Comparison of ENCODE assay signal across 20 mouse cellular contexts in genomic region chr12:110535361-110535760, GRCm38 (mm10).
DNase-seq lines count a peak whose midpoint lies in the region; ATAC-seq and TF ChIP-seq lines count a peak whose summit lies in the region.
"Had no signal": no experiment of that assay in that cellular context is flagged by ENCODE, and none has a peak within 500 bp of the region (broad histone marks: within the 10 kb centered on the region; RNA-seq: fewer than 3 reads in every experiment).

No protein-coding gene starts in this region.

- WGBS in intestine, postnatal 0 days = 84% methylated on average over 5 of the region's 5 CpGs
- WGBS in intestine, embryonic 15.5 days = 95% methylated on average over 5 of the region's 5 CpGs

- peaks cover 8% of the 10 kb centered on the region; the same call in 1 of the 2 replicates for H3K36me3 ChIP-seq in intestine, postnatal 0 days (ENCODE audit: control insufficient read depth, insufficient read depth)
- H3K36me3 ChIP-seq in intestine, embryonic 15.5 days = no peaks in the 10 kb centered on the region
- H3K36me3 ChIP-seq in E14TG2a.4 (ENCODE audit: insufficient read depth, low read length) = peaks cover 69% of the 10 kb centered on the region
- H3K36me3 ChIP-seq: forebrain, embryonic 15.5 days; limb, embryonic 15.5 days had no signal

- H3K4me1 ChIP-seq in intestine, postnatal 0 days (replicated peaks; ENCODE audit: control insufficient read depth, insufficient read depth, low read length) = no peaks in the 10 kb centered on the region
- H3K4me1 ChIP-seq in intestine, embryonic 15.5 days (replicated peaks) = no peaks in the 10 kb centered on the region
- H3K4me1 ChIP-seq in E14TG2a.4 (replicated peaks; ENCODE audit: low read depth, low read length) = peaks cover 79% of the 10 kb centered on the region
- H3K4me1 ChIP-seq: embryonic facial prominence, embryonic 10.5 days had no signal

- no peaks in the 10 kb centered on the region for H3K9me3 ChIP-seq in intestine, postnatal 0 days (ENCODE audit: control insufficient read depth)
- no peaks in the 10 kb centered on the region for H3K9me3 ChIP-seq in intestine, embryonic 15.5 days
- H3K9me3 ChIP-seq in E14TG2a.4 (ENCODE audit: low read length) = no peaks in the 10 kb centered on the region
- H3K9me3 ChIP-seq: embryonic facial prominence, embryonic 10.5 days; forebrain, embryonic 15.5 days; heart, embryonic 13.5 days; hindbrain, embryonic 12.5 days; limb, embryonic 15.5 days had no signal

- H3K4me2 ChIP-seq in intestine, postnatal 0 days (replicated peaks; ENCODE audit: low read depth) = no peak overlapping the region
- no peak overlapping the region for H3K4me2 ChIP-seq in intestine, embryonic 15.5 days (replicated peaks)
- H3K4me2 ChIP-seq: forebrain, embryonic 15.5 days; heart, embryonic 13.5 days; hindbrain, embryonic 12.5 days; limb, embryonic 15.5 days had no signal

- no peak overlapping the region for H3K27ac ChIP-seq in intestine, postnatal 0 days (ENCODE audit: low read depth, low read length)
- H3K27ac ChIP-seq in intestine, embryonic 15.5 days = no peak overlapping the region
- H3K27ac ChIP-seq: embryonic facial prominence, embryonic 10.5 days; forebrain, embryonic 15.5 days; heart, adult 2 months; heart, embryonic 13.5 days; hindbrain, embryonic 12.5 days; limb, embryonic 15.5 days had no signal

- no peak overlapping the region for H3K4me3 ChIP-seq in intestine, postnatal 0 days (ENCODE audit: low read depth, low read length)
- no peak overlapping the region for H3K4me3 ChIP-seq in intestine, embryonic 15.5 days (replicated peaks)
- 0 out of 2 replicates have a peak overlapping the region, but pooled peaks have one; percentile 1 for H3K4me3 ChIP-seq in E14TG2a.4 (replicated peaks; ENCODE audit: low read length)
- H3K4me3 ChIP-seq: embryonic facial prominence, embryonic 10.5 days; forebrain, embryonic 15.5 days; heart, adult 2 months; heart, embryonic 13.5 days; hindbrain, embryonic 12.5 days; limb, embryonic 15.5 days had no signal

- no peak overlapping the region for H3K9ac ChIP-seq in intestine, postnatal 0 days (ENCODE audit: low read depth, low read length)
- no peak overlapping the region for H3K9ac ChIP-seq in intestine, embryonic 15.5 days
- H3K9ac ChIP-seq: forebrain, embryonic 15.5 days; heart, embryonic 13.5 days; hindbrain, embryonic 12.5 days; limb, embryonic 15.5 days had no signal

- no peak for TF ChIP-seq CTCF in intestine, postnatal 0 days (IDR thresholded peaks at IDR 0.05; ENCODE audit: low read depth)
- no peak for TF ChIP-seq CTCF in E14TG2a.4 (conservative IDR thresholded peaks at IDR 0.05; ENCODE audit: low read length)

- 0 out of 2 replicates have a peak, but pooled peaks have one; percentile 11 for ATAC-seq in intestine, postnatal 0 days
- no peak for ATAC-seq in intestine, embryonic 15.5 days
- ATAC-seq: forebrain, embryonic 15.5 days had no signal

- no peaks in the 10 kb centered on the region for H3K27me3 ChIP-seq in intestine, postnatal 0 days (replicated peaks; ENCODE audit: control insufficient read depth, insufficient read depth, low read length)
- no peaks in the 10 kb centered on the region for H3K27me3 ChIP-seq in intestine, embryonic 15.5 days (replicated peaks)
- H3K27me3 ChIP-seq in E14TG2a.4 (ENCODE audit: insufficient read depth, low read length) = no peaks in the 10 kb centered on the region
- H3K27me3 ChIP-seq: forebrain, embryonic 15.5 days; heart, embryonic 13.5 days; hindbrain, embryonic 12.5 days; limb, embryonic 15.5 days had no signal

- DNase-seq in layer of hippocampus, adult 11-12 months (ENCODE audit: low spot score) = peak; percentile 8
- no peak for DNase-seq in layer of hippocampus, postnatal 36 days
- peak; percentile 65 for DNase-seq in adipocyte (ENCODE audit: low spot score)
- DNase-seq in frontal cortex, postnatal 25 days (ENCODE audit: low spot score in 2 of 2) = no peak
- DNase-seq: cerebellum, adult 11 months; cerebellum, postnatal 10 days; gastrocnemius, postnatal 14 days; heart, adult 2 months; left cerebral cortex, postnatal 4 days; lung, postnatal 4 days; midbrain, embryonic 14.5 days; thymus, postnatal 25 days had no signal

Comparison
In these comparisons a context has a peak if more than half of its experiments do, and no peak if none do; other contexts are left out.
1. DNase-seq: peak in layer of hippocampus, adult 11-12 months (single experiment) and adipocyte (single experiment); none in layer of hippocampus, postnatal 36 days (0 of 2) and frontal cortex, postnatal 25 days (0 of 2).